Mouse (Mus musculus) forebrain, postnatal 0 days (tissue): Measurements from ENCODE around the gene Usp34. TPM values are rescaled to one million over a fixed set of nuclear protein-coding genes. Genes with fewer than 3 reads are reported as not detected.
"Not testable (repeated sequence)": the region's sequence is repeated elsewhere in the genome, so short reads cannot be mapped to it uniquely, and the experiment has no call there.

ENCODE experiments used
- ATAC-seq: fragments of 200-750 bp; cut with Nextera tagmentation; 2 replicates; pipeline ENCODE4 v1.8.0; 2017; ENCODE audit warnings: mild to moderate bottlenecking, moderate library complexity
- DNase-seq: peaks from one replicate; pipeline ENCODE4 v3.0.0-alpha.2; 2015
- H3K27ac ChIP-seq: fragments of 300-500 bp; sonication (generic); 2 replicates; pipeline ENCODE4 v1.5.1; 2014; ENCODE audit warnings: low read depth, mild to moderate bottlenecking, antibody characterized with exemption, low read length, moderate library complexity, mixed read lengths
- H3K27me3 ChIP-seq: fragments of 300-500 bp; sonication (generic); 2 replicates; pipeline ENCODE4 v1.6.1; 2014; ENCODE audit warnings: mild to moderate bottlenecking, low read length, mixed read lengths; ENCODE audit not compliant: insufficient read depth
- H3K36me3 ChIP-seq: fragments of 300-500 bp; sonication (generic); 2 replicates; pipeline ENCODE4 v1.6.1; 2014; ENCODE audit warnings: mild to moderate bottlenecking, moderate library complexity; ENCODE audit not compliant: insufficient read depth
- H3K4me1 ChIP-seq: fragments of 300-500 bp; sonication (generic); 2 replicates; pipeline ENCODE4 v1.6.1; 2014; ENCODE audit warnings: antibody characterized with exemption; ENCODE audit not compliant: insufficient read depth
- H3K4me2 ChIP-seq: fragments of 300-500 bp; sonication (generic); 2 replicates; pipeline ENCODE4 v1.6.1; 2014; ENCODE audit warnings: low read depth, mild to moderate bottlenecking, moderate library complexity
- H3K4me3 ChIP-seq: fragments of 300-500 bp; sonication (generic); 2 replicates; pipeline ENCODE4 v1.5.1; 2014; ENCODE audit warnings: low read depth, low read length, mixed read lengths
- H3K9ac ChIP-seq: fragments of 300-500 bp; sonication (generic); 2 replicates; pipeline ENCODE4 v1.6.1; 2014; ENCODE audit warnings: mild to moderate bottlenecking
- H3K9me3 ChIP-seq: fragments of 300-500 bp; sonication (generic); 2 replicates; pipeline ENCODE4 v1.6.1; 2016; ENCODE audit warnings: low read length
- CTCF ChIP-seq: sonication (generic); IDR thresholded peaks from 2 replicates; pipeline ENCODE4 v1.5.1; 2016; ENCODE audit warnings: antibody characterized with exemption, control low read depth, low read depth
- WGBS: fragments of 180-500 bp; shearing (Covaris S2); extraction: QIAGEN DNeasy Blood & Tissue Kit; methylation state at CpG from one replicate; pipeline ENCODE4 v1.1.7; 2014; 5-methylcytosine and 5-hydroxymethylcytosine counted together
- polyA plus RNA-seq: library from polyadenylated mRNA; unstranded; fragments of >200 nt; fragmentation: Nextera tagmentation; extraction: Ambion mirVana; gene quantifications from 2 replicates; pipeline ENCODE4 v1.2.1, GENCODE M21; 2015
- total RNA-seq: library from RNA; depleted of rRNA; stranded (reverse); fragments of >200 nt; gene quantifications from 2 replicates; pipeline ENCODE4 v1.2.3, GENCODE M21; 2014

Gene Usp34
- total and polyA plus RNA-seq, 2 experiments from 2014 or later = 24.5 to 126 TPM

DNA sequence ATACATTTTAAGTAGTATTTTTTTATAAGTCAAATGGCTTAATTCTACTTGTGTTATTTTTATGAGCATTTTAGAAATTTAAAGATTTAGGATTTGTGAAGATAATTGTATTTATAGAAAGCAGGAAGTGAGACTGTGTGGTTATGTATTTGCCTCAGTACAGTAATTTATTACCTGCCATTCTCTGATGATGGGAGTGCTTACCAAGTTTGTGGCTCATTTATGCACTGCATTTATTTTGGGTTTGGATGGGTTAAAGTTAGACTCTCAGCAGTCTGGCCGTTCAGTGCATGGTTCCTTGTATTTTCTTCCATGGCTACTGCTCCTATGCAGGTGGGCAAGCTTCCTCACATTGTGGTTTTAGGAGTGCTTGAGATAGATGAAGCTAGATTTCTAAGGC is 28.5 kb downstream of the Usp34 start:
- Histone ChIP-seq H3K9ac (no peak overlapping the region), H3K36me3 (peaks cover 7% of the 10 kb centered on the region; the same call in 1 of the 2 replicates), H3K27ac (no peak overlapping the region), H3K4me1 (no peaks in the 10 kb centered on the region), H3K4me3 (no peak overlapping the region), H3K27me3 (no peaks in the 10 kb centered on the region), H3K4me2 (no peak overlapping the region), H3K9me3 (no peaks in the 10 kb centered on the region)
- DNase-seq (no peak), ATAC-seq (no peak)
- WGBS = 68% methylated on average over 1 of the region's 1 CpGs
- TF ChIP-seq CTCF = no peak

DNA sequence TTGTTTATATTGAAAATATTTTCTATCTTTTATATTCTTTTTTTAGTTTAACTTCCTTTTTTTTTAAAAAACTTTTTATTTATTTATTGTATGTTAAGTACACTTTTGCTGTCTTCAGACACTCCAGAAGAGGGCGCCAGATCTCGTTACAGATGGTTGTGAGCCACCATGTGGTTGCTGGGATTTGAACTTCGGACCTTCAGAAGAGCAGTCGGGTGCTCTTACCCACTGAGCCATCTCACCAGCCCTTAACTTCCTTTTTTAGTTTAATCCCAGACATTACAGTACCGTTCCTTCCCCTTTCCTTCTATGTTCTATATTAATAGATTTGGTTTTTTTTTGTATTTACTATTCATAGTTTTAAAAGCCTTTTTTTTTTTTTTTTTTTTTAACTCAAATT is 50.5 kb downstream of the Usp34 start:
- WGBS = 72% methylated on average over 5 of the region's 5 CpGs

DNA sequence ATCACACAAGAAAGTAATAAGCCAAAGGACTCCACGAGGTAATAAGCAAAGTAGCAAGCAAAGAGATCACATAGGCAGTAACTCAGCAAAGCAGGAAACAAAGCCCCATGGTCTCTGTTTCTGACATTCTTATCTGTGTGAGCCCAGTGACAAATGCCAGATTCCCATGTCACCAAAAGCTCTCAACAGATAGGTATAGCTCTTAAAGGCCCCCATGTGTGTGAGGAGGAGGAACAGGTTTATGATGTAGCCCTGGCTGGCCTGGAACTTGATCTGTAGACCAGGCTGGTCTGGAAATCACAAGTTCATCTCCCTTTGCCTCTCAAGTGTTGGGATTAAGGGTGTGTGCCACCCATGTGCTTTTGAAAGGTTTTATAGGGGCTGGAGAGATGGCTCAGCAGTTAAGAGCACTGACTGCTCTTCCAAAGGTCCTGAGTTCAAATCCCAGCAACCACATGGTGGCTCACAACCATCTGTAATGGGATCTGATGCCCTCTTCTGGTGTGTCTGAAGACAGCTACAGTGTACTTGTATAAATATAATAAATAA is 53.1 kb downstream of the Usp34 start:
- not testable (repeated sequence) for H3K9me3 ChIP-seq, H3K27me3 ChIP-seq, DNase-seq, ATAC-seq, H3K27ac ChIP-seq, H3K4me1 ChIP-seq, H3K4me3 ChIP-seq, H3K9ac ChIP-seq, H3K4me2 ChIP-seq
- H3K36me3 ChIP-seq = peaks cover 42% of the 10 kb centered on the region
- WGBS = 85% methylated on average over 1 of the region's 1 CpGs

More for the DNA sequence above, 50.5 kb downstream of the Usp34 start:
- not testable (repeated sequence) for H3K27ac ChIP-seq, H3K4me2 ChIP-seq, H3K4me3 ChIP-seq, DNase-seq, H3K27me3 ChIP-seq, ATAC-seq, H3K9me3 ChIP-seq, H3K9ac ChIP-seq, H3K4me1 ChIP-seq
- peaks cover 27% of the 10 kb centered on the region for H3K36me3 ChIP-seq

DNA sequence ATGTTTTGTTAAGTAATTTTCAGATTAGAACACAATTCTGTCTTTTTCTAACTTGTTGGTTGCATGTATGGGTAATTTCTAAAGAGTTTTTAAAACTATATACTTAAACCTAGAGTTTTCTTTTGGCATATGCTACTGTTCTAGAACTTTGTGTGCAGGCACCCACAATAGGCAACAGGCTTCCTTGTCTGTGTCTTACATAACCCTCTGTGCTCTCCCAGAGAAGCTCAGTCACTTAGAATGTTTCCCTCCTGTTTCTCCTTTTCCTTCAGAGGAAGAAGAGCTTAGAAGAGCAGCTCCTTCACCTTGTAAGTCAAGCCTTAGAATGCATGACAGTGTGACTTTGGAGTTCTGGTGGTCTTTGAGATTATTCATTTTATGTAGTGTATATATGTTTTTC is 55.6 kb downstream of the Usp34 start:
- H3K4me3 ChIP-seq = no peak overlapping the region
- ATAC-seq (no peak), DNase-seq (no peak)
- peaks cover 35% of the 10 kb centered on the region for H3K36me3 ChIP-seq
- TF ChIP-seq CTCF = no peak
- no peaks in the 10 kb centered on the region for H3K9me3 ChIP-seq
- H3K27ac ChIP-seq = no peak overlapping the region
- no peaks in the 10 kb centered on the region for H3K4me1 ChIP-seq
- H3K9ac ChIP-seq = no peak overlapping the region
- no peak overlapping the region for H3K4me2 ChIP-seq
- H3K27me3 ChIP-seq = no peaks in the 10 kb centered on the region

DNA sequence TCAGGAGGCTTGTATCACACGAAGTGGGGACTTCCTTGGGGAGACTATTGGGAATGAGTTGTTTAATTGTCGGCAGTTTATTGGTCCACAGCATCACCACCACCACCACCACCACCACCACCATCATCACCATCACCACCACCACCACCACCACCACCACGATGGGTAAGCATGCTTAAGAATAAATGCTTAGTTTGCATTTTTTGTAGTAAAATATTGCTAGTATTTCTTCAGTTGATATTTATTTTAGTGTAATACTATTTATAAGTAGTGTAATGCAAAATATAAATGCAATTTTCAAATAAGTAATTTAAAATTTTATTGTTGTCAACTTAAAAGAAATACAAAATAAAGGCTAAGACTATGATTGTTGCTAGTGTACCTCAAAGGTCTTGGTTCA is 57.7 kb downstream of the Usp34 start:
- H3K36me3 ChIP-seq = peaks cover 37% of the 10 kb centered on the region
- H3K9me3 ChIP-seq = no peaks in the 10 kb centered on the region
- H3K27ac ChIP-seq = no peak overlapping the region
- H3K9ac ChIP-seq = no peak overlapping the region
- no peak overlapping the region for H3K4me3 ChIP-seq
- no peak for DNase-seq
- TF ChIP-seq CTCF = no peak
- no peak for ATAC-seq
- H3K27me3 ChIP-seq = no peaks in the 10 kb centered on the region
- no peaks in the 10 kb centered on the region for H3K4me1 ChIP-seq
- H3K4me2 ChIP-seq = no peak overlapping the region
- WGBS = 95% methylated on average over 3 of the region's 3 CpGs

DNA sequence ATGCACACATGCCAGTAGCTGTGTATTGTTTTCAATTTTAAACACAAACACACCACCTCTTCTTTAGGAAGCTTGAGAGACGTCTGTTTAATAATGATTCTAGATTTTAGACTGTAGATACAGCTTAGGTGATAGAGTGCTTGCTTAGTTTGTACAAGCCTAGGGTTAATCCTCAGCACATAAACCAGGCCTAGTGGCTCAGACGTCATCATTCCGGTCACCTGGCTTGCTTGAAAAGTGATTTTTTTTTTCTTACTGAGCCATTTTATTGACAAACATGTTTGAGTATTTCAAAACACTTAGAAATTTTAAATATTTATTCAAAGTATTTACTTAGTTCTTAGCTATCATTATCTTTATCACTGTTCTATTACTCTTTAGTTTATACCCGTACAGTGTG is 65.3 kb downstream of the Usp34 start:
- Histone ChIP-seq H3K9ac (no peak overlapping the region), H3K27ac (no peak overlapping the region), H3K9me3 (no peaks in the 10 kb centered on the region), H3K36me3 (peaks cover 13% of the 10 kb centered on the region), H3K4me2 (no peak overlapping the region), H3K4me3 (no peak overlapping the region), H3K4me1 (no peaks in the 10 kb centered on the region), H3K27me3 (no peaks in the 10 kb centered on the region)
- ATAC-seq (no peak), DNase-seq (no peak)
- 92% methylated on average over 4 of the region's 4 CpGs for WGBS
- no peak for TF ChIP-seq CTCF

DNA sequence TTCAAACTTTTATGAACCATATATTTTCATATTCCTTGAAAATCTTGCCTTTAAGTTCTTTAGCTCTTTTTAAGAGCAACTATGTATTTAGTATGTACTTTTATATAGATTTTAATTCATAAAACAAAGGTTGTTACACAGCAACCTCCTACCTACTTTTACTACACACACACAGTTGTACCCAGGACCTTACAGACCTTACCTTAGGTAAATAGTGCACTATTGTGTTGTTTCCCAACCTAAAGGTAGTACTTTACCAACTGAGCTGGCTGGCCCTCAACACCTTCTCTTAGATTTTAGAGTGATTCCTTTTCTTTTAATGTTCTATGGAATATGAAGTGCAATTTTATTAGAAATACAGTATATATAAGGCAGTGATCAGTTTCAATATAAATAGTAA is 65.8 kb downstream of the Usp34 start:
- no peaks in the 10 kb centered on the region for H3K4me1 ChIP-seq
- no peak overlapping the region for H3K27ac ChIP-seq
- no peaks in the 10 kb centered on the region for H3K9me3 ChIP-seq
- no peak overlapping the region for H3K9ac ChIP-seq
- no peaks in the 10 kb centered on the region for H3K27me3 ChIP-seq
- DNase-seq (no peak), ATAC-seq (no peak)
- no peak for TF ChIP-seq CTCF
- H3K36me3 ChIP-seq = peaks cover 13% of the 10 kb centered on the region
- no peak overlapping the region for H3K4me2 ChIP-seq
- H3K4me3 ChIP-seq = no peak overlapping the region

DNA sequence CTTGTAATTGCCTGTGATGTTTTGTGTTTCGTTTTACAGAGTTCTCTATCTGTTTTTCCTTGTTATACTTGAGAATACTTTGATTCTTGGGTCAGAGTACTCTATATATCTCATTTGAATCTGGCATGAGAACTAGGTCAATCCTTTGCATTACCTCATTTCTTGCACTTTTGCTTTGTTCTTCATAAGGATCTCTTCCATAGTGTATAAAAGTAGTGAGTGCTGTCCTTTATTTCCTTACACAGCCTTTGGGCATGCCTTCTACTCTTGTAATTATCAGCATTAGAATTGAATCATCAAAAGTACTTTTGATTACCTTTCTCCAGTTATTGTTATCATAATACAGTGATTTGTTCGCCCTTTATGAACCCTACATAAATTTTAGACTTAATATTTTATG is 73.4 kb downstream of the Usp34 start:
- no peak for TF ChIP-seq CTCF
- Histone ChIP-seq H3K4me2 (no peak overlapping the region), H3K4me1 (no peaks in the 10 kb centered on the region), H3K9me3 (no peaks in the 10 kb centered on the region), H3K4me3 (no peak overlapping the region), H3K27ac (no peak overlapping the region), H3K36me3 (peaks cover 20% of the 10 kb centered on the region), H3K27me3 (no peaks in the 10 kb centered on the region), H3K9ac (no peak overlapping the region)
- no peak for ATAC-seq
- 79% methylated on average over 2 of the region's 2 CpGs for WGBS
- DNase-seq = no peak
